Mouse (Mus musculus) heart, adult 2 months (tissue): Measurements from ENCODE around the gene Tfeb. TPM values are rescaled to one million over a fixed set of nuclear protein-coding genes. Genes with fewer than 3 reads are reported as not detected.

Experiments used
- DNase-seq, 2 experiments: peaks; one replicate each; pipeline ENCODE4 v3.0.0; 2021
- H3K27ac ChIP-seq: fragments of 200-600 bp; 2 replicates; pipeline ENCODE4 v1.8.1; 2022
- H3K27me3 ChIP-seq: fragments of 200-500 bp; 2 replicates; pipeline ENCODE4 v1.6.1; 2012; ENCODE audit warnings: mild to moderate bottlenecking, low read length, inconsistent platforms, mixed read lengths; ENCODE audit not compliant: control insufficient read depth, insufficient read depth
- H3K36me3 ChIP-seq: fragments of 200-500 bp; 2 replicates; pipeline ENCODE4 v1.6.1; 2012; ENCODE audit warnings: low read length, inconsistent platforms; ENCODE audit not compliant: control insufficient read depth, insufficient read depth
- H3K4me1 ChIP-seq: fragments of 200-500 bp; 2 replicates; pipeline ENCODE4 v1.6.1; 2011; ENCODE audit warnings: low read length; ENCODE audit not compliant: control insufficient read depth, insufficient read depth
- H3K4me3 ChIP-seq: fragments of 200-600 bp; 2 replicates; pipeline ENCODE4 v1.8.1; 2022
- H3K79me2 ChIP-seq: fragments of 200-500 bp; replicated peaks from 2 replicates; pipeline ENCODE4 v1.6.1; 2012; ENCODE audit warnings: mild to moderate bottlenecking, inconsistent platforms, low read length, moderate library complexity, mixed read lengths; ENCODE audit not compliant: control insufficient read depth, insufficient read depth
- H3K9ac ChIP-seq: fragments of 200-500 bp; 2 replicates; pipeline ENCODE4 v1.6.1; 2012; ENCODE audit warnings: low read depth, mild to moderate bottlenecking, control low read depth, inconsistent platforms, low read length, mixed read lengths
- CTCF ChIP-seq: fragments of 200-600 bp; IDR thresholded peaks from 2 replicates; pipeline ENCODE4 v1.8.1; 2022; ENCODE audit warnings: antibody characterized with exemption, mild to moderate bottlenecking, moderate library complexity
- EP300 ChIP-seq: fragments of 200-500 bp; IDR thresholded peaks from 2 replicates; pipeline ENCODE4 v1.6.1; 2011; ENCODE audit warnings: low read depth, low read length, control low read depth; ENCODE audit not compliant: insufficient read depth
- POLR2A ChIP-seq: fragments of 200-500 bp; IDR thresholded peaks from 2 replicates; pipeline ENCODE4 v1.6.1; 2011; ENCODE audit warnings: mild to moderate bottlenecking, low read depth, low read length, control low read depth; ENCODE audit not compliant: insufficient read depth
- WGBS: fragments of 180-500 bp; shearing (Covaris S2); methylation state at CpG from one replicate; pipeline ENCODE4 v1.1.7; 2018; 5-methylcytosine and 5-hydroxymethylcytosine counted together
- intact Hi-C: fragments of 180-260 bp; cut with DNase I; formaldehyde crosslinking; loops from one replicate; pipeline ENCODE4 v1.15.1; 2025
- polyA plus RNA-seq: library from polyadenylated mRNA; depleted of rRNA; stranded (reverse); fragments of >200 nt; gene quantifications from 2 replicates; pipeline ENCODE4 v1.2.3, GENCODE M21; 2012
- total RNA-seq, 2 experiments: library from RNA; stranded (reverse); gene quantifications; 2 replicates each; pipeline ENCODE4 v1.2.3; 2021

Tfeb gene
- total and polyA plus RNA-seq, 3 experiments, result 33.5 to 42.7 (median 36.8) TPM

DNA sequence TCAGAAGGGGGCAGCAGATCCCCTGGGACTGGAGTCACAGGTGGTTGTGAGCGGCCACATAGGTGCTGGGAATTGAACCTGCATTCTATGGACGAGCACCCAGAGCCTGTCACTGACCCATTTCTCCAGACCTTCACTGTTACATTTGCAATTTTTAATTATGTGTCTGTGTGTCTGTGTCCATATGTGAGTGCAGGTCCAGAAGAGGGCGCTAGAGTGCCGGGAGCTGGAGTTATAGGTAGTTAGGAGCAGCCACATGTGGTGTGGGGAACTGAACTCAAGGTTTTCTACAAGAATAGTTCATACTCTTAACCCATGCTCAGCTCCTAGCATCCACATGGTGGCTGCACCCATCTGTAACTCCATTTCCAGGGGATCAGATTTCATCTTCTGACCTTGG is 60.1 kb downstream of the Tfeb start:
- no peak for DNase-seq
- no peaks in the 10 kb centered on the region for H3K36me3 ChIP-seq
- WGBS, result 65% methylated on average over 4 of the region's 4 CpGs
- intact Hi-C loops, result no loop called here
- H3K27me3 ChIP-seq, result no peaks in the 10 kb centered on the region
- TF ChIP-seq CTCF (peak; percentile 50), POLR2A (no peak)
- no peak overlapping the region for H3K27ac ChIP-seq
- no peak overlapping the region for H3K4me3 ChIP-seq
- peaks cover 5% of the 10 kb centered on the region for H3K4me1 ChIP-seq
- H3K9ac ChIP-seq, result no peak overlapping the region
- no peaks in the 10 kb centered on the region for H3K79me2 ChIP-seq

GRCm38 (mm10) chr17:47797383-47797782 is 60.6 kb downstream of the Tfeb start:
- intact Hi-C loops, result no loop called here
- no peak for TF ChIP-seq POLR2A
- no peak for TF ChIP-seq CTCF
- TF ChIP-seq EP300, result no peak
- H3K27ac ChIP-seq, result no peak overlapping the region
- no peak overlapping the region for H3K9ac ChIP-seq
- no peak overlapping the region for H3K4me3 ChIP-seq
- DNase-seq, result no peak
- WGBS, result 72% methylated on average over 9 of the region's 9 CpGs
- no peaks in the 10 kb centered on the region for H3K36me3 ChIP-seq
- no peaks in the 10 kb centered on the region for H3K27me3 ChIP-seq
- no peaks in the 10 kb centered on the region for H3K79me2 ChIP-seq
- H3K4me1 ChIP-seq, result peaks cover 6% of the 10 kb centered on the region

DNA sequence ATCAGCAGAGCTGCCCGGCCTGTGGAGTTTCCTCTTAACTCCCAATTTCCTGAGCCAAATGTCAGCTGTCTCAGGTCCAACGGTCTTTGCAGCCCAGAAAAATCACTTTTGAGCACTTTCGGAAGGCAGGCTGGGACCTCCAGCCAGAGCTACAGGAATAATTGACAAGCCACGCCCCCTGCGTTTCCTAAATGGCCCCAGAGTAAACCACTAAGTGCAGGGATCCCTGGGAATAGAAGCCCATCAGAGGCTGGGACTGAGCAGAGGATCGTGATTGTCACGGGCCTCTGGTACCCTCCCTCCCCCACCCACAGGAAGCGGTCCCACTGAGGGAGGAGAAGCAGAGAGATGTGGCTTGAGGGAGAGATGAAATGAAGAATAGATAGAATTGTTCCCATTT is 66.0 kb downstream of the Tfeb start:
- no peak overlapping the region for H3K27ac ChIP-seq
- DNase-seq, result no peak
- WGBS, result 15% methylated on average over 8 of the region's 8 CpGs
- H3K79me2 ChIP-seq, result no peaks in the 10 kb centered on the region
- no peaks in the 10 kb centered on the region for H3K36me3 ChIP-seq
- no peak overlapping the region for H3K9ac ChIP-seq
- 0 out of 2 replicates have a peak, but pooled peaks cover 1% of the 10 kb centered on the region for H3K4me1 ChIP-seq
- no peak overlapping the region for H3K4me3 ChIP-seq
- intact Hi-C loops, result no loop called here
- no peak for TF ChIP-seq EP300
- TF ChIP-seq CTCF, result no peak
- no peak for TF ChIP-seq POLR2A
- H3K27me3 ChIP-seq, result no peaks in the 10 kb centered on the region

DNA sequence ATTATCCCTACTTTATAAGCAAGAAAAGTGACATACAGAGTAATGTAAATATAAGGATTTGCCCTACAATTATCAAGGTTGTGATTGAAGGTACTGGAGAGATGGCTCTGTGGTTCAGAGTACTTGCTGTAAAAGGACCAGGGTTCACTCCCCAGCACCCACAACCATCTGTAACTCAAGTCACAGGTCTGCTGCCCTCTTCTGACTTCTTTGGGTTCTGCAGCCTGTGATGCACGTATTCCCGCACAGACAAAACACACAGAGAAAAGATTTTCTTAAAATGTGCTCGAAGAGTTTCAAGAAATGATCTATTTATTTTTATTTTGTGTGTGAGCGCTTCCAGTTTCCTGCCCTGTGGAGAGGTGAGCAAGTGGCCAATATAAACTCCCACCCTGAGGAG is 66.8 kb downstream of the Tfeb start:
- 91% methylated on average over 4 of the region's 4 CpGs for WGBS
- Histone ChIP-seq H3K36me3 (no peaks in the 10 kb centered on the region), H3K4me1 (0 out of 2 replicates have a peak, but pooled peaks cover 1% of the 10 kb centered on the region), H3K9ac (no peak overlapping the region), H3K4me3 (no peak overlapping the region), H3K27me3 (no peaks in the 10 kb centered on the region), H3K27ac (no peak overlapping the region), H3K79me2 (no peaks in the 10 kb centered on the region)
- TF ChIP-seq CTCF (0 out of 2 replicates have a peak, but pooled peaks have one; percentile 13), EP300 (no peak), POLR2A (no peak)
- no peak for DNase-seq
- intact Hi-C loops, result no loop called here

DNA sequence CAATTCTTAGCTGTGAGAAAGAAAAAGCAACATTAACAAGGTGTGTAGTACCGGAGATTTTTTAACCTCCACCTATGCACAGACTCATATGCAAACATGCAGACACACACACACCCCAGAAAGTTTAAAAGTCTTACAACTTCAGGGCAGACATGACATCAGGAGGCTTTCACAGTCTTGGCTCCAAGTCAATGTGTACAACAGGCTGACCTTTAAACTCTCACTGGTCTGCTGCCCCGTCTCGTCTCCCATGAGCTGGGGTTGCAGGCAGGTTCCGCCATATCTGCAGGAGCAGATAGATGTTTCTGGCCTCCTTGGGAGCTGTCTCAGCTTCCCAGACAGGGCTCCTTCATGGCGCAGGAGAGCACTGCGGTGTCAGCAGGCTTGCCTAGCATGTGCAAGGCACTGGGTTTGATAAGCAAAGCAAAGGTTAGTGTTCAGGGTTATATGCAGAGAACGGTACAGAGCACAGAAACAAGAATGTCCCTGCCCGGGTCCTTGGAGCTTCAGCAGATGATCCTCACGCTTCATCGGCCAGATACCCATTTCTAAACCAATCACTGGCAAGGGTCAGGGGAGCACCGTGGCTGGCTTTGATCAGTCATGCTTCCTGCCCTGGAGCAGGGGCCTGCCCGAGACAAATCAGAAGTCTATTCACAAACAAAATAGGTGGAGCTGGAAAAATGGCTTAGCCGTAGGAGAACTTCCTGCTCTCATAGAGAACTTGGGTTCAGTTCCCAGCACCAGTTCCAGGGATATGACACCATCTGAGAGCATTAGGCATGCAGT is 68.4 kb downstream of the Tfeb start:
- Histone ChIP-seq H3K9ac (no peak overlapping the region), H3K4me1 (0 out of 2 replicates have a peak, but pooled peaks cover 1% of the 10 kb centered on the region), H3K36me3 (no peaks in the 10 kb centered on the region), H3K4me3 (no peak overlapping the region), H3K27ac (no peak overlapping the region), H3K27me3 (no peaks in the 10 kb centered on the region), H3K79me2 (no peaks in the 10 kb centered on the region)
- TF ChIP-seq CTCF (no peak), EP300 (no peak), POLR2A (no peak)
- no peak for DNase-seq
- intact Hi-C loops, result no loop called here
- WGBS, result 65% methylated on average over 13 of the region's 13 CpGs

DNA sequence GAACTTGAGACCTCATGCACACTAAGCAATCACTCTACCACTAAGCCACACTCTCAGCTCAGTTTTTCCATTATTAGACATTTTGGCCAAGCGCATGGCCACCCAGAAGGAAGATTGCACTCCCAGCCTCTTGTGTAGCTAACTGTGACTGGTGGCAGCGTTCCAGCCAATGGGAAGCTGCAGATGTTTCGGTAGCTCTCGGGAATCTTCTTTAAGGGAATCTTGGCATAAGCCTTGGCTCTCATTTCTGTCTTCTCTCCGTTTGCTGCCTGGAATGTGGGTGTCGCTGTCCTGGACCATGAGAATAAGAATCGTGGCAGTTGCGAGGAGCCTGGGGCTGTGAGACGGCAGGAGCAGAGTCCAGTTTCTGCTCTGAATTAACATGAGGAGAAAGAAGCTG is 69.4 kb downstream of the Tfeb start:
- H3K27ac ChIP-seq, result no peak overlapping the region
- WGBS, result 61% methylated on average over 9 of the region's 9 CpGs

More for the DNA sequence above, 69.4 kb downstream of the Tfeb start:
- intact Hi-C loops, result no loop called here
- no peak overlapping the region for H3K9ac ChIP-seq
- 0 out of 2 replicates have a peak, but pooled peaks cover 1% of the 10 kb centered on the region for H3K4me1 ChIP-seq
- TF ChIP-seq CTCF (no peak), EP300 (no peak), POLR2A (no peak)
- H3K79me2 ChIP-seq, result no peaks in the 10 kb centered on the region
- no peaks in the 10 kb centered on the region for H3K27me3 ChIP-seq
- H3K4me3 ChIP-seq, result no peak overlapping the region
- no peaks in the 10 kb centered on the region for H3K36me3 ChIP-seq
- DNase-seq, result no peak
